Mouse (Mus musculus): ENCODE measurements at regions not wholly inside any gene's neighbourhood (a gene's known extent, or its start where the extent isn't known, plus 50 kb on each side); places are given as distances from the start of the nearest gene placed in this dataset.

- no peak for TF ChIP-seq GATA1 (IDR thresholded peaks at IDR 0.05; ENCODE audit: borderline replicate concordance, low read length)
- no peak for TF ChIP-seq FLI1 (IDR thresholded peaks at IDR 0.05; ENCODE audit: low read length)
Observed at GRCm38 (mm10) chr13:99057696-99058095, 73.3 kb upstream of the 1700024P04Rik start.

All from megakaryocyte, embryonic 14.5 days (primary cell).